Mouse (Mus musculus): ENCODE data around the gene Ctdnep1.
"Not testable (repeated sequence)": the region's sequence is repeated elsewhere in the genome, so short reads cannot be mapped to it uniquely, and the experiment has no call there.

Ctdnep1 gene

GRCm38 (mm10) chr11:69950807-69951459 is 30.0 kb upstream of the Ctdnep1 start:
- DNase-seq (ENCODE audit: low read depth, low spot score), result no peak

DNA sequence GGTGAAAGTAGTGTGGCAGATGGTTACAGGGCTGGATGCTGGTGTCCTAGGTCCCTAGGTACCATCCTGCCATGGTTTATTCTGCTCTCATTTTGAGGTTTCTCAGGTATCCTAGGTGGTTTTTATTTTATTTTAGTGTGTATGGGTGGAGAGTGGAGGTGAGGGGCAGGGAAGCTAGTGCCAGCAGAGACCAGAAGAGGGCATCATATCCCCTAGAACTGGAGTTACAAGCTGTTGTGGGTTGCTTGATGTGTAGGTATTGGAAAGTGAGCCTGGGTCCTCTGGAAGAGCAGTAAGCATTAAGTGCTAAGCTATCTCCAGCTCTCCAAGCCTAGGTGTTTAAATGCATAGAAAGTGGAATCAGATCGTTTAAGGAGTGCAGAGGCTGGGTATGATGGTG is 28.7 kb upstream of the Ctdnep1 start:
- DNase-seq (ENCODE audit: low read depth, low spot score), result no peak

DNA sequence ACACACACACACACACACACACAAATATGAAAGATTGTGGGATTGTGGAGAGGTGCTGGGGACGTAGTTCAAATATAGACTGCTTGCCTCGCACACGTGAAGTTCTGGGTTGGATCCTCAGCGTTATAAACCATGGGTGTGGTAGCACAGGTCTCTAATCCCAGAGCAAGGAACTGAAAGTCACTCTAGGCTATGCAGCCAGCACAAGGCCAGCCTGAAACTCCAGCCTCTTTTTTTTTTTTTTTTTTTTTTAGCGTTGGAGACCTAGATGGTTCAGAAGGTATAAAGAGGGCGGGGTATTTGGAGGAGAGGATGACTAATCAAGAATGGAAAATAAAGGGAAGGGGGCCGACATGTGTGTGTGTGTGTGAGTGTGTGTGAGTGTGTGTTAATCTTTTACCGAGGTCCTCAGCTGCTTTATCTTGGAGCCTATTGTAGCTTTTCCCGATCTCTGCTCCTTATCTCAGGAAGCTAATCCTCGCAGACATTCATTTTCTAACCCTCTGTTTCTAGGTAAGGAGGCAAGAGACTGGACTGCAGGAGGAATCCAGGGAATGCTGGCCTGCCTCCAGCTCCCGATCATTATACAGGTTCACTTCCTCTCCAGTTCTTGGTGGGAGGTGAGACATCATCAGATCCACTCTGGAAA is 27.6 kb upstream of the Ctdnep1 start:
- DNase-seq (ENCODE audit: low read depth, low spot score), result no peak

DNA sequence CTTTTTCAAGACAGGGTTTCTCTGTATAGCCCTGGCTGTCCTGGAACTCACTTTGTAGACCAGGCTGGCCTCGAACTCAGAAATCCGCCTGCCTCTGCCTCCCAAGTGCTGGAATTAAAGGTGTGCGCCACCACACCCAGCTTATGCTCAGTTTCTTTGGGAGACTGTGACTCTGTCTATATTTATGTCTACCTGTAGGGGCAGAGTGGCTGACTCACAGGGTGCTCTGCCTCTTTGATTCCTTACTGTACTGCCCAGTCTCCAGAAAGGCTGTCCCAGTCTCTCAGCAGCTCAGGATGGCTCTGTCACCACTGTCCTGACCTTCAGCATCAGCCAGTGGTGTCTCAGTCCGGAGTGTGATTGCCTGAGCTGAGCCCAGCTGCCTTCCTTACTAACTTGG is 25.3 kb upstream of the Ctdnep1 start:
- not testable (repeated sequence) for DNase-seq (ENCODE audit: low read depth, low spot score)

GRCm38 (mm10) chr11:69956218-69956617 is 24.7 kb upstream of the Ctdnep1 start:
- DNase-seq (ENCODE audit: low read depth, low spot score), result no peak

DNA sequence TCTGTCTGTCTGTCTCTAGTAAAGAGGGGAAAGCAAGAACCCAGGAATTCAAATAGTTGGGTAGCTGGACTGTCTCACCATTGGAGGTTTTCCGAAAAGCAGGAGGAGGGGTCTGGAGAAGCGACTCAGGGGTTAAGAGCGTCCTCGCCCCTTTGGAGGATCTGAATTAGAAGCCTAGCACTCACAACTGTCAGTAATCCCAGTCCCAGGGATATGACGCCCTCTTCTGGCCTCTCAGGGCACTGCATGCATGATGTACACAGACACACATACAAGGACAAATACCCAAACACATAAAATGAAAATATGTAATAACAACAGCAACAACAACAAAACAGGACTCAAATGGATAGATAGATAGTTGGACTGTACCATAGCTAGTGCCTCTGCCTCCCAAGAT is 20.3 kb upstream of the Ctdnep1 start:
- no peak for DNase-seq (ENCODE audit: low read depth, low spot score)

DNA sequence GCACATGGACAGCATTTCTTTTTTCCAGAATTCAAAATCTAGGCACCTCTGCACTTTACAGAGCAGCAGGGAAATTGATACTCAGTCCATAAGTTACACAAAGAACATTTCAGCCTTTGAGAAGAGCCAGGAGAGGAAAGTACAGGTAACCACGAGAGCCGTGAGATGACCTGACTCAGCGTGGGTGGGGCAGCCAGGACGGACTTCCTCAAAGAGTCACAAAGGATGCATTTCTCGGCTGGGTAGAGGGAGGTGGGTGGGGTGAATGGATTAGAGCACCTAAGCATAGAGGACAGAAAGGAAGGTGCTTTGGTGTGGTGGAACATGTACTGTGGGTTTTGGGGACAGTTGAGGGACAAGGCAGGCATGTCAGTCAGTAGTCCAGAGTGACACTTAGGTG is 19.1 kb upstream of the Ctdnep1 start:
- no peak for DNase-seq (ENCODE audit: low read depth, low spot score)

DNA sequence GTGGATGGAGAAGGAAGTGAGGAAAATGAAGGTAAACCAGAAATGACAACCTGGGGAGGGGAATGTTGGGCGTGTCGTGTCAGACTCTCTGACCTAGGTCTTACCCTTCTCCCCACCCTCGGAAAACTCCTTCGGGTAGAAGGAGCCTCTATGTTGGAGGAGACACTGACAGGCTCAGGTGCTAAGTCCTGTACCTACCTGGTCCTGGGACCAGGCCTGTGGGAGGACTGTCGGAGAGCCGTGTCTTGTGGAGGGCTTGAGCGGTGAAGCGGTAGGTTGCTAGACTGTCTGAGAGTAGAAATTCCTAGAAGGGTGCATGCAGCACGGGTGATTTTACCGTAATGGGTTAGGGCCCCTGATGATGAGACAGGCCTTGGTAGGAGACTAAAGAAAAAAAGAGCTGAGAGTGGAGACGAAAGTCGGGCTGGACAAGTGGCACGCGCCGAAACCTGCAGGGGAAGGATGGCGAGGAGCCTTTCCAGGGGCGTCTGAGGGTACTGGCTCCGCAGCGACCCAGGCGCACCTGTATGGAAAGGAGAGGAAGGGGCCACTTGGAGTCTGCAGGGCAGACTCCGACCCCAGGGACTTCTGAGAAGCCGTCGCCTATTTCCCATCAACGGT is 16.2 kb upstream of the Ctdnep1 start, which contains the start of gene Cldn7:
Gene Cldn7, plus strand, starts transcription at position 130 of the 621 bp plus-strand sequence.
- no peak for DNase-seq (ENCODE audit: low read depth, low spot score)

DNA sequence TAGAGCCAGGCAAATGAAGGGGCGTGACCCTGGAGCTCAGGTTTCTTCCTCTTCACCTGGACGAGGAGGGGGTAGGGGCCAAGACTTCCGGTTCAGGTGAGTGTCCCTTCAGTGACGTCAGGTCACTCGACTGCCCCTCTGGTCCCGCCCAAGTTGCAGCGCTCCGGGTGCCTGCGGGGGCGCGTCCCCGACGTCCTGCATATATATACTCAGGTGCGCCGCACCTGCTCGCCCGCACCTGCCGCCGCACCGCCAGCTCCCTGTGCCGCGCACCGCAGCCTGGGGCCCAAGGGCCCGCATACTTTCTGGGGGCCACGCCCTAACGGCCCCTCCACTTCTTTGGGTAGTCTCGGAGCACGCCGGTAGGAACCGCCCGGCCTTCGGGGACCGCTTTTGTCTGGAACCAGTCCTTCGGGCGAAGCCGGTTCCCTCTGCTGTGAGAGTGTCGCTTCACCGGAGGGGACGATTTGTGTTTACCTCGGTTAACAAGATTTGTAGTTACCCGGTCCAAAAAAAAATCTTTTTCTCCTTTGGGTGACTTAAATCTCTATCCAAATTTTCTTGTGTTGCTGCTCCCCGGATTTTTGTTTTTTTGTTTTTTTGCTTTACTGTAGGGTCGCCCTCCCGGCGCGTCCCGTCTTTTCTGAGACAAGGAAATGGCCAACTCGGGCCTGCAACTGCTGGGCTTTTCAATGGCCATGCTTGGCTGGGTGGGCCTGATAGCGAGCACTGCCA is 15.5 kb upstream of the Ctdnep1 start:
- peak; percentile 28 for DNase-seq (ENCODE audit: low read depth, low spot score)

DNA sequence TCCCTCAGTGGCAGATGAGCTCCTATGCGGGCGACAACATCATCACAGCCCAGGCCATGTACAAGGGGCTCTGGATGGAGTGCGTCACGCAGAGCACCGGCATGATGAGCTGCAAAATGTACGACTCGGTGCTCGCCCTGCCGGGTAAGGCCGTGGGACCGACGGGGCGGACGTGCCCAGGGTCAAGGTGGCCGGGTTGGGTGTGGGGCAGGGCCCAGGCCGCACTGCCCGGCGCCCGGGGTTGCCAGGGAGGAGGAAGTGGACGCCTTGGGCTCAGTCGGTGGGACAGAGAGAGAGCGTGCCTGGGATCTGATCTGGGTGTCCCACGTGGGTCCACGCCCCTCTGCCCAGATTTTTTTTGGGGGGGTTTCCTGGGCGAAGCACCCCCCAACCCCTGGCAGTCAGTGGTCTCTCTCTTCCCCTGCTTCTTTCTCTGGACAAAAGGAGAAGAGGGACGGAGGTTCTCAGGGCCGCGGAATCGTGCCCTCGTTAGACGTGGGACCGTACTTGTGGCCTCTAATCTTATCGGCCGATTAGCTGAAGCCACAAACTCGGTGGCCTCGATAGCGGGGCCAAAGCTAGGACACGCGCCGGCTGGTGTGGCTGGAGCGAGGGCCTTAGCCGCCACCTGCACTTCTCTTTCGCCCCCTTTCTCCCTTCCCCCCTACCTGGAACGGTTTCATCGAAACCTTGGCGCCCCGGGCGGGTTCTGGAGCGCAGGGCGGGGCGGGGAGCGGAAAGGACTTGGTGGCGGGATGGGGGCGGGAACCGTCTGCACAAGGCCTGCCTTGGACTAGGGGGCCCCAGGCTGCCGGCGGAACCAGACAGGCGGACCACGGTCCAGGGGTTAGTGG is 14.7 kb upstream of the Ctdnep1 start:
- DNase-seq (ENCODE audit: low read depth, low spot score), result peak; percentile 18

DNA sequence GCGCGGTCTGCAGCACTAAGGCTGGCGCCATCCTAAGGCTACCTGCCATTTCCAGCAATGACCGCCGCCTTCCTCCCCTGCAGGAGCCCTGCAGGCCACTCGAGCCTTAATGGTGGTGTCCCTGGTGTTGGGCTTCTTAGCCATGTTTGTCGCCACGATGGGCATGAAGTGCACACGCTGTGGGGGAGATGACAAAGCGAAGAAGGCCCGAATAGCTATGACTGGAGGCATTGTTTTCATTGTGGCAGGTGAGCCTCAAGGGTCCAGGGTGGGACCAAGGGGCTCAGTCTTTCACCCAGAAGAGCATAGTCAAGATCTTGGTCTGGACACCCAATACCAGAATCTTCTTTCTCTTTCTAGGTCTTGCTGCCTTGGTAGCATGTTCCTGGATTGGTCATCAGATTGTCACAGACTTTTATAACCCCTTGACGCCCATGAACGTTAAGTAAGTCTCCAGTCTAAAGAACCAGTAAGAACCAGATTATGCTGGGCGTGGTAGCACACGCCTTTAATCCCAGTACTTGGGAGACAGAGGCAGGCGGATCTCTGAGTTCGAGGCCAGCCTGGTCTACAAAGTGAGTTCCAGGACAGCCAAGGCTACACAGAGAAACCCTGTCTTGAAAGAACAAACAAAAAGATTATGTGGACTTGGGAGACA is 14.0 kb upstream of the Ctdnep1 start:
- no peak for DNase-seq (ENCODE audit: low read depth, low spot score)

DNA sequence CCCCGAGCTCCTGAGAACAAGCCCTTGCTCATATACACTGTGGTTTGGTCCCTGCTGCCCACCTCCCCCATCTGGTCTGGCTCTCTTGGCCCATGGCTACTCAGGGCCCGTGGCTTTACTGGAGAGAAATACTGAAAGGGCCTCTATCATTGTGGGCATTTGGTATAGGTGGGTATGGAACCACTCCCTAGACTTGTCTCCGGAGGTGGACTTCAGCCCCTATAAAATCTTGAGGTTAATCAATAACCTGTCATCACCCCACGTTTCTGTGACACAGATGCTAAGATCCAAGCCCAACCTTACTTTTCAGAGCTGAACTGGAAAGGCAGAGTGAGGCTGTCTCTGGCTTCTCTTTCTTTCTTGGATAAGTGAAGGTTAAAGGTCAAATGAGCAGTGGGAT is 12.2 kb upstream of the Ctdnep1 start:
- no peak for DNase-seq (ENCODE audit: low read depth, low spot score)

- no peak for DNase-seq (ENCODE audit: low read depth, low spot score)
Measured at GRCm38 (mm10) chr11:69970222-69970621, 10.7 kb upstream of the Ctdnep1 start.

GRCm38 (mm10) chr11:69970775-69971174 is 10.2 kb upstream of the Ctdnep1 start:
- DNase-seq (ENCODE audit: low read depth, low spot score), result no peak

DNA sequence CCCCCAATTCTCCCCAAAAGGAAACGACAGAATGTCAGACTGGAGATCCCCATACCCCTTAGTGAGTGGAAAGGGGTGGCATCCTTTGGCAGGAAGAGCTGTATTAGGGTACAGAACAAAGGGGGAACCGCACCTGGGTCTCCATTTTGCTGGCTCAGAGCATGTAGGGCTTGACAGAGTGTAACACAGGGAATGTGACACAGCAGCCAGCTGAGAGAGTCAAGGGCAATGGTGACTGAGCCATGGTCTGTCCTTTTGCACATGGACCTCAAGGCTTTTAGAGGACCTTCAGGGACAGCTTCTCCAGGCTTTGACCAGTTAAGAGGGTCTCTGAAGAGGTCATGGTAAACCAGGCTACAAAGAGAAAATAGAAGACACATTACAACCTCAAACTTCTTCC is 6.0 kb upstream of the Ctdnep1 start:
- DNase-seq (ENCODE audit: low read depth, low spot score), result no peak

DNA sequence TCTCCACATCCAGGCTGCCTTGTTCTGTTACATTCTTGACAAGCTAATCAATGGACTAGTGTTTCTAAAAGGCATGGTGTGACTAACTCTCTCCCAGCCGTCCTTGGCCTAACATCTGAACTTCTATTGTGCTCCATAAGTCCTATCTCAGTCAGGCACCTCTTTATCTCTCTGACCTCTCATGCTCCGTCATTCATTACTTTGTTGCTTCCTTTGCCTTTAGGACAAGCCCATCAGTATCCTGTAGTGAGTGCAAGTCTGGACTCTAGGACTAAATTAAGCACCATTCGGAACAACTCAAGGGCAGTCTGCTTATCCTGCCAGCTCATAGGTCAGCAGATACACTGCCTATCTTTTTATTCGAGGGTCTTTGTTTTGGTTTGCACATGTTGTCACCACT is 4.7 kb upstream of the Ctdnep1 start:
- DNase-seq (ENCODE audit: low read depth, low spot score), result no peak

GRCm38 (mm10) chr11:69979827-69980195 is 1.1 kb upstream of the Ctdnep1 start:
- no peak for DNase-seq (ENCODE audit: low read depth, low spot score)

DNA sequence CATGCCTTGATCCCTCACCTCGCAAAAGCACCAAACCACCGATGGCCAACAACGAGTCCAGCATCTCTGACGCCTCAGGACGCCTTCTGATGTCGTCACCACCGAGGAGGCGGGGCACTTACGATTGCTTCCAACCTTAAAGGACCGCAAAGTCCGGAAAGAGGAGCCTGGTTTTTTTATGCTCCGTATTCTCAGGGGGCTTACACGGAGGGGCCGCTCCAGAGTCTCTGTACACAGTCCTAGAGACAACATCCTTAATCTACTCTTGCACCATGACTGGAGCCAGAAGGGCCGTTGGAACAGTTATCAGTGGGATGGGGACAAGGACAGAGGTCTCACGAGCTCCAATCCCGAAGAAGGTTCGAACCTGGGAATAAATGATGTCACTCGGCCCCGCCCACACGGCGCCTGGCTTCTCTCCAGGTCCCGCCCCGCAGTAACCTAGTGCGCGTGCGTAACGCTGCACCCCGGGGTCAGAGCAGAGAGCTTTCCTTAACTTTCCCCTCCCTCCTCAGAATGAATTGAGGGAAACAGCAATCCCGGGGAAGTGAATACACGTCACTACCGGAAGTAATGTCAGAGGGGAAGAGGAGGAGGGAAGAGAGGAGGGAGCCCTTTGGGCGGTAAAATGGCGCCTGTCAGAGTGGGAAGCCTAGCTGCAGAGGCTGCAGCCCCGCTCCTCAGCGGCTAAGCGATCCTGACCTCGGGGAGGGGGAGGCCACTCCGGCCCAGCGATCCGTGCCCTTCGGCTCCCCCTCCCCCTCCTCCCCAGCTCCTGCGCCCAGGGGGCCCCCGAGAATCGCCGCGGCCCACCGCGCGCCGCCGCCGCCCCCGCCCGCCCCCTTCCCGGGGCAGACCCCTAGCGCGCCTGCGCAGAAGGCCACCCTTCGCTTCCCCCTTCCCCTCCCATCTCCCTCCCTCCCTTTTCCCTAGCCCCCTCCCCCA is 488 bp upstream of the Ctdnep1 start:
- peak; percentile 99 for DNase-seq (ENCODE audit: low read depth, low spot score)

- DNase-seq (ENCODE audit: low read depth, low spot score), result no peak
Measured at GRCm38 (mm10) chr11:69982225-69982624, 1.3 kb downstream of the Ctdnep1 start, which contains the start of gene Elp5. Gene Elp5 (minus strand): TSS chr11:69982517.

DNA sequence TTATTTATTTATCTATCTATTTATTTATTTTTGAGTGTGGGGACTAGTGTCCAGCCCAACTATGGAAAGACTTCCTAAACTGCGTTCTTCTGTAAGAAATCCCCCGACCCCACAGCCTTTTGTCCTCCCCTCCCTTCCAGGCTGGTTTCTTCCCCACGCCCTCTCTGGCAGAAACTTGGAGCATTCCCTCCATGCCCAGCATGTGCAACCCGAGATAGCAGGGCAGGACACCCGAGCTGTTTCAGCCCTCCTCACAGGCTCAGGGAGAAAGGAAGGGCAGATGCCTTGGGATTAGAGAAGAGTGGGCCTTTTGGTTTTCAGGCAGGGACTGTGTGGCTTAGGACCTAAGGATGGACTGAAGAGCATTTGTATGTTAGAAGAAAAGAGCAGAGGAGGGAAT is 1.9 kb downstream of the Ctdnep1 start:
- DNase-seq (ENCODE audit: low read depth, low spot score), result no peak
